ENCODE assay signal across 27 mouse cellular contexts in genomic region chr17:64956506-64956905, GRCm38 (mm10).
DNase-seq lines count a peak whose midpoint lies in the region; ATAC-seq and TF ChIP-seq lines count a peak whose summit lies in the region.
"Had no signal": no experiment of that assay in that cellular context is flagged by ENCODE, and none has a peak within 500 bp of the region (broad histone marks: within the 10 kb centered on the region; RNA-seq: fewer than 3 reads in every experiment).

No protein-coding gene starts in this region.

- TF ChIP-seq POLR2A in cortical plate, adult 2 months (IDR thresholded peaks at IDR 0.05; ENCODE audit: extremely low read depth, insufficient read depth, low read length) = no peak

- peaks cover 4% of the 10 kb centered on the region for H3K4me1 ChIP-seq in cortical plate, adult 2 months (ENCODE audit: control insufficient read depth, insufficient read depth, low read length)
- no peaks in the 10 kb centered on the region for H3K4me1 ChIP-seq in heart, embryonic 11.5 days (ENCODE audit: control insufficient read depth, insufficient read depth, low read length)
- H3K4me1 ChIP-seq: embryonic facial prominence, embryonic 15.5 days; forebrain, embryonic 10.5 days; heart, embryonic 10.5 days; heart, embryonic 15.5 days had no signal

- no peaks in the 10 kb centered on the region for H3K9me3 ChIP-seq in heart, embryonic 11.5 days (replicated peaks; ENCODE audit: control insufficient read depth, low read length)
- H3K9me3 ChIP-seq: embryonic facial prominence, embryonic 15.5 days; forebrain, embryonic 10.5 days; heart, embryonic 10.5 days; heart, embryonic 15.5 days; hindbrain, embryonic 13.5 days had no signal

- no peak for ATAC-seq in heart, embryonic 11.5 days (replicated peaks; ENCODE audit: insufficient number of reproducible peaks, low FRiP score, low TSS enrichment)
- ATAC-seq: activated CD4-positive, CD25-positive, alpha-beta regulatory T cell, adult 4 months; forebrain, embryonic 14.5 days; hindbrain, postnatal 0 days; Patski had no signal

- WGBS in heart, embryonic 11.5 days (ENCODE audit: insufficient replicate concordance) = 57% methylated on average over 7 of the region's 7 CpGs

- peak; percentile 5 to 52 for DNase-seq in frontal cortex, postnatal 36 days (ENCODE audit: low spot score in 2 of 2)
- DNase-seq in frontal cortex, postnatal 10 days (ENCODE audit: low spot score in 2 of 2) = no peak
- peak; percentile 51 for DNase-seq in right cerebral cortex, adult 18-20 months
- no peak for DNase-seq in right cerebral cortex, postnatal 4 days
- peak; percentile 10 to 82 for DNase-seq in left cerebral cortex, postnatal 25 days (ENCODE audit: low spot score in 2 of 2)
- DNase-seq in urinary bladder, adult 2 months (ENCODE audit: low spot score) = no peak
- DNase-seq: adrenal gland, postnatal 14 days; cerebellum, adult 18-20 months; cerebellum, adult 9-11 months; cerebellum, postnatal 36 days; embryo, embryonic 11 days; gastrocnemius, postnatal 10 days; heart, adult 18-20 months; heart, postnatal 14 days had no signal

- intact Hi-C loops in left cerebral cortex, postnatal 25 days (cut with DNase I) = loop anchor here (1.0 to 2.0 kb wide), 2 partner anchors 10 to 414 kb away; no protein-coding TSS in a partner anchor

- no peaks in the 10 kb centered on the region for H3K27me3 ChIP-seq in heart, embryonic 11.5 days (ENCODE audit: control insufficient read depth, insufficient read depth, low read length)
- H3K27me3 ChIP-seq: CH12.LX; embryonic facial prominence, embryonic 15.5 days; heart, embryonic 15.5 days; hindbrain, embryonic 13.5 days had no signal

- no peak overlapping the region for H3K4me3 ChIP-seq in cortical plate, adult 2 months (ENCODE audit: insufficient read depth, low read length)
- no peak overlapping the region for H3K4me3 ChIP-seq in heart, embryonic 11.5 days (ENCODE audit: low read depth, low read length)
- H3K4me3 ChIP-seq: embryonic facial prominence, embryonic 15.5 days; erythroblast, embryonic 14.5 days; forebrain, embryonic 10.5 days; heart, embryonic 10.5 days; heart, embryonic 15.5 days; hindbrain, embryonic 13.5 days had no signal

- no peak overlapping the region for H3K4me2 ChIP-seq in heart, embryonic 11.5 days
- H3K4me2 ChIP-seq: embryonic facial prominence, embryonic 15.5 days; heart, embryonic 15.5 days; hindbrain, embryonic 13.5 days had no signal

- H3K36me3 ChIP-seq in heart, embryonic 11.5 days (ENCODE audit: control insufficient read depth, insufficient read depth, low read length) = no peaks in the 10 kb centered on the region
- H3K36me3 ChIP-seq: embryonic facial prominence, embryonic 15.5 days; forebrain, embryonic 10.5 days; heart, embryonic 10.5 days; heart, embryonic 15.5 days; hindbrain, embryonic 13.5 days had no signal

- H3K9ac ChIP-seq in heart, embryonic 11.5 days (ENCODE audit: low read depth, low read length) = no peak overlapping the region
- H3K9ac ChIP-seq: embryonic facial prominence, embryonic 15.5 days; heart, embryonic 15.5 days; hindbrain, embryonic 13.5 days had no signal

- TF ChIP-seq CTCF in cortical plate, adult 2 months (IDR thresholded peaks at IDR 0.05; ENCODE audit: extremely low read depth, insufficient read depth, low read length) = no peak

- H3K27ac ChIP-seq in cortical plate, adult 2 months (ENCODE audit: insufficient read depth, low read length) = peak overlapping the region; percentile 91
- H3K27ac ChIP-seq in heart, embryonic 11.5 days (ENCODE audit: low read depth, low read length) = no peak overlapping the region
- H3K27ac ChIP-seq: embryonic facial prominence, embryonic 15.5 days; forebrain, embryonic 10.5 days; heart, embryonic 10.5 days; heart, embryonic 15.5 days; hindbrain, embryonic 13.5 days; hindbrain, postnatal 0 days had no signal

Comparison
In these comparisons a context has a peak if more than half of its experiments do, and no peak if none do; other contexts are left out.
1. DNase-seq: peak in frontal cortex, postnatal 36 days (2 of 2), right cerebral cortex, adult 18-20 months (single experiment) and left cerebral cortex, postnatal 25 days (2 of 2); none in frontal cortex, postnatal 10 days (0 of 2), right cerebral cortex, postnatal 4 days (single experiment) and urinary bladder, adult 2 months (single experiment).